Mouse (Mus musculus) ES-E14 (cell line): ENCODE data around the gene Ifi202b. TPM values are rescaled to one million over a fixed set of nuclear protein-coding genes. Genes with fewer than 3 reads are reported as not detected.
"Not testable (repeated sequence)": the region's sequence is repeated elsewhere in the genome, so short reads cannot be mapped to it uniquely, and the experiment has no call there.

Experiments
- DNase-seq: peaks from one replicate; pipeline ENCODE4 v3.0.0-alpha.2; 2013; ENCODE audit warnings: low read depth, low spot score
- H3K27ac ChIP-seq: 2 replicates; pipeline ENCODE4 v1.5.1; 2012; ENCODE audit warnings: low read depth, mild to moderate bottlenecking, low read length, moderate library complexity, mixed read lengths; ENCODE audit not compliant: poor library complexity, insufficient read depth, severe bottlenecking
- H3K36me3 ChIP-seq: 2 replicates; pipeline ENCODE4 v1.6.1; 2012; ENCODE audit warnings: mild to moderate bottlenecking, low read length, moderate library complexity, mixed read lengths; ENCODE audit not compliant: control insufficient read depth, poor library complexity, insufficient read depth, severe bottlenecking
- H3K4me1 ChIP-seq, 2 experiments: fragments of 150-350 bp in 1 of 2; sonication (generic) in 1 of 2; 2 replicates each; pipeline ENCODE4 v1.6.1; 2012; ENCODE audit warnings: low read length in 2 of 2, mild to moderate bottlenecking in 1 of 2, mixed read lengths in 1 of 2; ENCODE audit not compliant: control insufficient read depth in 2 of 2, insufficient read depth in 2 of 2, poor library complexity in 1 of 2
- H3K4me3 ChIP-seq, 2 experiments: fragments of 150-350 bp in 1 of 2; sonication (generic) in 1 of 2; 2 replicates each; pipeline ENCODE4 v1.5.1; 2012; ENCODE audit warnings: low read length in 2 of 2, low read depth in 1 of 2, mild to moderate bottlenecking in 1 of 2, mixed read lengths in 1 of 2; ENCODE audit not compliant: insufficient read depth in 1 of 2, poor library complexity in 1 of 2, severe bottlenecking in 1 of 2
- H3K9ac ChIP-seq: 2 replicates; pipeline ENCODE4 v1.6.1; 2012; ENCODE audit warnings: low read depth, mild to moderate bottlenecking, low read length, mixed read lengths; ENCODE audit not compliant: poor library complexity, insufficient read depth, severe bottlenecking
- H3K9me3 ChIP-seq: fragments of 150-350 bp; sonication (generic); 2 replicates; pipeline ENCODE4 v1.6.1; 2012; ENCODE audit warnings: low read depth, mild to moderate bottlenecking, low read length; ENCODE audit not compliant: control insufficient read depth, insufficient read depth
- CHD2 ChIP-seq: IDR thresholded peaks from 2 replicates; pipeline ENCODE4 v1.6.1; 2014; ENCODE audit warnings: mild to moderate bottlenecking, low read depth, low read length, inconsistent platforms
- HCFC1 ChIP-seq: IDR thresholded peaks from 2 replicates; pipeline ENCODE4 v1.6.1; 2012; ENCODE audit warnings: low read length, inconsistent platforms, borderline replicate concordance; ENCODE audit not compliant: insufficient read depth
- MAFK ChIP-seq: IDR thresholded peaks from 2 replicates; pipeline ENCODE4 v1.6.1; 2014; ENCODE audit warnings: mild to moderate bottlenecking, low read depth, low read length, inconsistent platforms; ENCODE audit not compliant: insufficient read depth
- ZC3H11A ChIP-seq: IDR thresholded peaks from 2 replicates; pipeline ENCODE4 v1.6.1; 2012; ENCODE audit warnings: low read depth, mild to moderate bottlenecking, inconsistent platforms, low read length, borderline replicate concordance
- ZNF384 ChIP-seq: IDR thresholded peaks from 2 replicates; pipeline ENCODE4 v1.6.1; 2012; ENCODE audit warnings: low read depth, low read length, inconsistent platforms
- in situ Hi-C, 2 experiments: fragments of 600-800 bp; cut with MboI; formaldehyde crosslinking; loops; one replicate each; pipeline ENCODE4 v1.15.1; 2025; ENCODE audit warnings: low sequenced_read_pairs in 2 of 2, inconsistent platforms in 1 of 2; ENCODE audit not compliant: unreplicated experiment in 2 of 2
- total RNA-seq: library from RNA; depleted of rRNA; stranded (reverse); fragments of 300-350 nt; gene quantifications from 2 replicates; pipeline ENCODE4 v1.2.3, GENCODE M21; 2012; rRNA removed

Ifi202b gene
- total RNA-seq, 1 experiment = 2.2 TPM

- TF ChIP-seq CHD2 (no peak), HCFC1 (no peak), ZC3H11A (no peak), ZNF384 (no peak), MAFK (no peak)
- H3K9ac ChIP-seq = no peak overlapping the region
- no peaks in the 10 kb centered on the region for H3K9me3 ChIP-seq
- no peak overlapping the region for H3K4me3 ChIP-seq
- no peak overlapping the region for H3K27ac ChIP-seq
- no peaks in the 10 kb centered on the region for H3K36me3 ChIP-seq
- DNase-seq = no peak
- in situ Hi-C loops = loop anchor here (5.0 to 10.0 kb wide), 2 partner anchors 150 to 167 kb away; partner anchors contain the start of gene Ifi204 (in 1 of the 2)
- no peaks in the 10 kb centered on the region for H3K4me1 ChIP-seq
These were observed 68.0 kb downstream of the Ifi202b start for GRCm38 (mm10) chr1:173914559-173914958.

- not testable (repeated sequence) for H3K4me1 ChIP-seq, H3K4me3 ChIP-seq, DNase-seq, H3K9ac ChIP-seq, H3K27ac ChIP-seq, H3K9me3 ChIP-seq, H3K36me3 ChIP-seq
- in situ Hi-C loops = loop anchor here (5.0 to 10.0 kb wide), 2 partner anchors 149 to 166 kb away; partner anchors contain the start of gene Ifi204 (in 1 of the 2)
These were observed 69.2 kb downstream of the Ifi202b start for GRCm38 (mm10) chr1:173913256-173913791.

Other genes starting within 250 kb of the Ifi202b start
- gene Ifi207, start 241.0 kb downstream of the Ifi202b start, total RNA-seq = not detected in 2 replicates
- 0.58 TPM in 1 of 2 replicates, not detected in the other for gene Ifi204, start 215.8 kb downstream of the Ifi202b start, total RNA-seq
- gene Ifi211, start 69.7 kb downstream of the Ifi202b start, total RNA-seq = 0.80 TPM in 1 of 2 replicates, not detected in the other
- gene Mndal, start 40.3 kb downstream of the Ifi202b start, total RNA-seq = 0.40 TPM in 1 of 2 replicates, not detected in the other
- gene Ifi203, start 40.1 kb downstream of the Ifi202b start, total RNA-seq = 0.27 TPM in 1 of 2 replicates, not detected in the other
- not detected in 2 replicates for gene Ifi205, start 49.1 kb upstream of the Ifi202b start, total RNA-seq
- not detected in 2 replicates for gene Olfr433, start 58.0 kb upstream of the Ifi202b start, total RNA-seq
- not detected in 2 replicates for gene Olfr432, start 66.5 kb upstream of the Ifi202b start, total RNA-seq
- not detected in 2 replicates for gene Olfr430, start 83.9 kb upstream of the Ifi202b start, total RNA-seq
- not detected in 2 replicates for gene Olfr429, start 101.6 kb upstream of the Ifi202b start, total RNA-seq
- gene Olfr427, start 114.1 kb upstream of the Ifi202b start, total RNA-seq = not detected in 2 replicates
- gene Olfr231, start 138.4 kb upstream of the Ifi202b start, total RNA-seq = not detected in 2 replicates
- not detected in 2 replicates for gene Olfr424, start 148.8 kb upstream of the Ifi202b start, total RNA-seq
- gene Olfr420, start 172.9 kb upstream of the Ifi202b start, total RNA-seq = not detected in 2 replicates
- gene Spta1, start 190.0 kb upstream of the Ifi202b start, total RNA-seq = 3.8 and 5.1 TPM in 2 replicates